Mouse (Mus musculus): ENCODE measurements around the gene Tarbp2. TPM values are rescaled to one million over a fixed set of nuclear protein-coding genes. Genes with fewer than 3 reads are reported as not detected.

The Tarbp2 gene
- 45.3 and 47.5 TPM in 2 replicates for polyA plus RNA-seq (2011; ENCODE audit: insufficient read depth, insufficient read length, low read depth, missing spikeins)

GRCm38 (mm10) chr15:102517976-102518858 lies at the start of gene Tarbp2:
Gene Tarbp2, plus strand, starts transcription at chr15:102518192.
- peak within 1 kb of the TSS; percentile 95 for H3K4me3 ChIP-seq (ENCODE audit: low read depth, low read length)
- TF ChIP-seq POLR2A (IDR thresholded peaks at IDR 0.05; ENCODE audit: insufficient read depth, low read length) (peak; percentile 88), CTCF (IDR thresholded peaks at IDR 0.05; ENCODE audit: low read depth, low read length) (no peak), EP300 (IDR thresholded peaks at IDR 0.05; ENCODE audit: insufficient read depth, low read depth, low read length) (no peak)
- H3K9ac ChIP-seq (ENCODE audit: low read depth, poor library complexity, severe bottlenecking): peak within 1 kb of the TSS; percentile 68
- H3K27me3 ChIP-seq (ENCODE audit: control insufficient read depth, insufficient read depth, low read length, poor library complexity, severe bottlenecking): no peaks in the 10 kb centered on the region
- peak within 1 kb of the TSS; percentile 59 for H3K27ac ChIP-seq (ENCODE audit: insufficient read depth, low read length)
- H3K4me1 ChIP-seq (ENCODE audit: control insufficient read depth, insufficient read depth, low read length): peaks cover 3% of the 10 kb centered on the region
- H3K9me3 ChIP-seq (replicated peaks; ENCODE audit: control insufficient read depth, insufficient read depth, low read length, poor library complexity, severe bottlenecking): no peaks in the 10 kb centered on the region
- peaks cover 4% of the 10 kb centered on the region; the same call in 1 of the 2 replicates for H3K36me3 ChIP-seq (ENCODE audit: control insufficient read depth, insufficient read depth, low read length, poor library complexity, severe bottlenecking)

GRCm38 (mm10) chr15:102468675-102469370 lies 49.2 kb upstream of the Tarbp2 start:
- H3K27ac ChIP-seq (ENCODE audit: insufficient read depth, low read length): no peak overlapping the region
- no peak overlapping the region for H3K9ac ChIP-seq (ENCODE audit: low read depth, poor library complexity, severe bottlenecking)
- no peak overlapping the region for H3K4me3 ChIP-seq (ENCODE audit: low read depth, low read length)
- peaks cover 7% of the 10 kb centered on the region for H3K9me3 ChIP-seq (replicated peaks; ENCODE audit: control insufficient read depth, insufficient read depth, low read length, poor library complexity, severe bottlenecking)
- H3K4me1 ChIP-seq (ENCODE audit: control insufficient read depth, insufficient read depth, low read length): no peaks in the 10 kb centered on the region
- H3K27me3 ChIP-seq (ENCODE audit: control insufficient read depth, insufficient read depth, low read length, poor library complexity, severe bottlenecking): no peaks in the 10 kb centered on the region
- TF ChIP-seq POLR2A (IDR thresholded peaks at IDR 0.05; ENCODE audit: insufficient read depth, low read length): no peak
- no peak for TF ChIP-seq EP300 (IDR thresholded peaks at IDR 0.05; ENCODE audit: insufficient read depth, low read depth, low read length)
- no peak for TF ChIP-seq CTCF (IDR thresholded peaks at IDR 0.05; ENCODE audit: low read depth, low read length)
- peaks cover 18% of the 10 kb centered on the region for H3K36me3 ChIP-seq (ENCODE audit: control insufficient read depth, insufficient read depth, low read length, poor library complexity, severe bottlenecking)

- peak within 1 kb of the TSS; percentile 62 for H3K27ac ChIP-seq (ENCODE audit: insufficient read depth, low read length)
- peak within 1 kb of the TSS; percentile 96 for H3K9ac ChIP-seq (ENCODE audit: low read depth, poor library complexity, severe bottlenecking)
Measured at GRCm38 (mm10) chr15:102470183-102470604, 47.8 kb upstream of the Tarbp2 start, which contains the start of gene Pcbp2. Gene Pcbp2, plus strand, starts transcription at chr15:102470539.

GRCm38 (mm10) chr15:102470605-102471294 lies 47.2 kb upstream of the Tarbp2 start:
- H3K4me3 ChIP-seq (ENCODE audit: low read depth, low read length): peak overlapping the region; percentile 90
- no peaks in the 10 kb centered on the region for H3K4me1 ChIP-seq (ENCODE audit: control insufficient read depth, insufficient read depth, low read length)
- H3K36me3 ChIP-seq (ENCODE audit: control insufficient read depth, insufficient read depth, low read length, poor library complexity, severe bottlenecking): peaks cover 37% of the 10 kb centered on the region
- H3K9me3 ChIP-seq (replicated peaks; ENCODE audit: control insufficient read depth, insufficient read depth, low read length, poor library complexity, severe bottlenecking): peaks cover 7% of the 10 kb centered on the region
- H3K27ac ChIP-seq (ENCODE audit: insufficient read depth, low read length): peak overlapping the region; percentile 62
- no peaks in the 10 kb centered on the region for H3K27me3 ChIP-seq (ENCODE audit: control insufficient read depth, insufficient read depth, low read length, poor library complexity, severe bottlenecking)
- H3K9ac ChIP-seq (ENCODE audit: low read depth, poor library complexity, severe bottlenecking): peak overlapping the region; percentile 96
- TF ChIP-seq EP300 (IDR thresholded peaks at IDR 0.05; ENCODE audit: insufficient read depth, low read depth, low read length): no peak
- TF ChIP-seq CTCF (IDR thresholded peaks at IDR 0.05; ENCODE audit: low read depth, low read length): peak; percentile 32

More at GRCm38 (mm10) chr15:102470183-102470604, 47.8 kb upstream of the Tarbp2 start, which contains the start of gene Pcbp2:
- peak; percentile 22 for TF ChIP-seq POLR2A (IDR thresholded peaks at IDR 0.05; ENCODE audit: insufficient read depth, low read length)
- 0 out of 2 replicates have a peak, but pooled peaks have one; percentile 38 for TF ChIP-seq EP300 (IDR thresholded peaks at IDR 0.05; ENCODE audit: insufficient read depth, low read depth, low read length)
- TF ChIP-seq CTCF (IDR thresholded peaks at IDR 0.05; ENCODE audit: low read depth, low read length): peak; percentile 73
- Histone ChIP-seq H3K36me3 (ENCODE audit: control insufficient read depth, insufficient read depth, low read length, poor library complexity, severe bottlenecking) (peaks cover 32% of the 10 kb centered on the region), H3K4me3 (ENCODE audit: low read depth, low read length) (peak within 1 kb of the TSS; percentile 90), H3K4me1 (ENCODE audit: control insufficient read depth, insufficient read depth, low read length) (no peaks in the 10 kb centered on the region), H3K27me3 (ENCODE audit: control insufficient read depth, insufficient read depth, low read length, poor library complexity, severe bottlenecking) (no peaks in the 10 kb centered on the region), H3K9me3 (replicated peaks; ENCODE audit: control insufficient read depth, insufficient read depth, low read length, poor library complexity, severe bottlenecking) (peaks cover 7% of the 10 kb centered on the region)

- TF ChIP-seq CTCF (IDR thresholded peaks at IDR 0.05; ENCODE audit: low read depth, low read length) (no peak), EP300 (IDR thresholded peaks at IDR 0.05; ENCODE audit: insufficient read depth, low read depth, low read length) (no peak), POLR2A (IDR thresholded peaks at IDR 0.05; ENCODE audit: insufficient read depth, low read length) (no peak)
- Histone ChIP-seq H3K36me3 (ENCODE audit: control insufficient read depth, insufficient read depth, low read length, poor library complexity, severe bottlenecking) (peaks cover 42% of the 10 kb centered on the region), H3K4me1 (ENCODE audit: control insufficient read depth, insufficient read depth, low read length) (no peaks in the 10 kb centered on the region), H3K9me3 (replicated peaks; ENCODE audit: control insufficient read depth, insufficient read depth, low read length, poor library complexity, severe bottlenecking) (peaks cover 7% of the 10 kb centered on the region), H3K27ac (ENCODE audit: insufficient read depth, low read length) (no peak overlapping the region), H3K9ac (ENCODE audit: low read depth, poor library complexity, severe bottlenecking) (peak overlapping the region; percentile 96), H3K27me3 (ENCODE audit: control insufficient read depth, insufficient read depth, low read length, poor library complexity, severe bottlenecking) (no peaks in the 10 kb centered on the region), H3K4me3 (ENCODE audit: low read depth, low read length) (peak overlapping the region; percentile 90)
Measured at GRCm38 (mm10) chr15:102471295-102471645, 46.7 kb upstream of the Tarbp2 start.
